Mouse (Mus musculus) liver, postnatal 0 days (tissue): Measurements from ENCODE around the gene Nucks1. TPM values are rescaled to one million over a fixed set of nuclear protein-coding genes. Genes with fewer than 3 reads are reported as not detected.

ENCODE experiments used
- ATAC-seq: fragments of 200-750 bp; cut with Nextera tagmentation; 2 replicates; pipeline ENCODE4 v1.8.0; 2017; ENCODE audit warnings: mild to moderate bottlenecking, moderate library complexity
- DNase-seq: peaks from one replicate; pipeline ENCODE4 v3.0.0-alpha.2; 2016
- H3K27ac ChIP-seq: fragments of 300-500 bp; sonication (generic); 2 replicates; pipeline ENCODE4 v1.5.1; 2014; ENCODE audit warnings: antibody characterized with exemption, moderate library complexity, mild to moderate bottlenecking, low read depth
- H3K27me3 ChIP-seq: fragments of 300-500 bp; sonication (generic); 2 replicates; pipeline ENCODE4 v1.6.1; 2014; ENCODE audit warnings: low read length, control low read depth, mixed read lengths; ENCODE audit not compliant: insufficient read depth
- H3K36me3 ChIP-seq: fragments of 300-500 bp; sonication (generic); replicated peaks from 2 replicates; pipeline ENCODE4 v1.6.1; 2014; ENCODE audit warnings: mild to moderate bottlenecking, control low read depth, low read length, moderate library complexity, mixed read lengths; ENCODE audit not compliant: insufficient read depth
- H3K4me1 ChIP-seq: fragments of 300-500 bp; sonication (generic); 2 replicates; pipeline ENCODE4 v1.6.1; 2014; ENCODE audit warnings: antibody characterized with exemption, mild to moderate bottlenecking, control low read depth; ENCODE audit not compliant: insufficient read depth
- H3K4me2 ChIP-seq: fragments of 300-500 bp; sonication (generic); 2 replicates; pipeline ENCODE4 v1.6.1; 2014; ENCODE audit warnings: low read depth, mild to moderate bottlenecking, low read length, moderate library complexity, mixed read lengths
- H3K4me3 ChIP-seq: fragments of 300-500 bp; sonication (generic); 2 replicates; pipeline ENCODE4 v1.5.1; 2014; ENCODE audit warnings: low read depth, low read length
- H3K9ac ChIP-seq: fragments of 300-500 bp; sonication (generic); replicated peaks from 2 replicates; pipeline ENCODE4 v1.6.1; 2014; ENCODE audit warnings: mild to moderate bottlenecking, moderate library complexity
- H3K9me3 ChIP-seq: fragments of 300-500 bp; sonication (generic); 2 replicates; pipeline ENCODE4 v1.6.1; 2016; ENCODE audit warnings: mild to moderate bottlenecking, control low read depth, low read length, mixed read lengths
- CTCF ChIP-seq: sonication (generic); IDR thresholded peaks from 2 replicates; pipeline ENCODE4 v1.5.1; 2016; ENCODE audit warnings: antibody characterized with exemption, low read depth
- EP300 ChIP-seq: IDR thresholded peaks from 2 replicates; pipeline ENCODE4 v1.6.1; 2016; ENCODE audit warnings: antibody characterized with exemption, low read depth, mild to moderate bottlenecking
- WGBS: fragments of 180-500 bp; shearing (Covaris S2); extraction: QIAGEN DNeasy Blood & Tissue Kit; methylation state at CpG from one replicate; pipeline ENCODE4 v1.1.7; 2014; ENCODE audit not compliant: insufficient replicate concordance; 5-methylcytosine and 5-hydroxymethylcytosine counted together
- polyA plus RNA-seq: library from polyadenylated mRNA; unstranded; fragments of >200 nt; fragmentation: Nextera tagmentation; extraction: Ambion mirVana; gene quantifications from 2 replicates; pipeline ENCODE4 v1.2.1, GENCODE M21; 2015

The Nucks1 gene
- polyA plus RNA-seq, 1 experiment from 2014 or later: 26.9 TPM

DNA sequence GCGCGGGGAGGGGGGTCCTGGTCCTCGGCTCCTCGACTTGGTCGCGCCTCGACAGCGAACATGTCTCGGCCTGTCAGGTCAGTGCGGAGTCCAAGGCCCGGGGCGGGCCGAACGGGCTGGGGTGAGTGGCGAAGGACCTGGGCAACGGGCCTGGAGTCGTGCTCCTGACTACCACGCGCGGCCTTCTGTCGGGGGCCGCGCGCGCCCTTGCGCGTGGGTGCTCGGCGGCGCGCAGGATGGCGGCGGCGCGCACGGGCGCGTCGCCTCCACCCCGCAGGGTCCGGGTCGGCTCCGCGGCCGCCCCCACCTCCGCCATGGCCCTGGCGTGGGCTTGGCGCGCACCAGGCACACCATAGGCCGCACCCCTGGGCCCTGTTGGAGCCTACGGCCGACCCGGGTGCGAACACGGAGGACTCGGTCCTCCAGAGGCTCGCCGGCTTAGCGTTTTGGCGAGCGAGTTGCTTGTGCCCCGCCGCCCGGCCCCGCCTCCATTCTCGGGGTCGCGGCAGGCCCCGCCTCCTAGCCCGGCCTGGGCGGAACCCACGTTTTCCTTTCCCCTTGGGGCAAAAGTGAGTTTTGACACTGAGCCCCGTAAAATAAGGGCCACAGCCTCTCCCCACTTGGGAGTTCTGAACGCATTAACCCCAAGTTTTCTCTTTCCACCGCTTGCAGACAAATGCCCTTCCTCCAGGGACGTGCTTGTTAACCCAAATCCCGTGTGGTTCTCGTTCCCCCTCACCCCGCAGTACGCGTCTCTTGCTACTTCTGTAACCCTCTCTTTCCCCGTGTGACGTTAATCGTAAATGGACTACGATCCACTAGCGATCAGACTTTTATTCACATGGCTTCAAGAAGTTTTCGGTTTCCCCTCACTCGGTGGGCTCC, 582 bp downstream of the Nucks1 start:
- peaks cover 7% of the 10 kb centered on the region for H3K36me3 ChIP-seq
- no peak; the same call in 1 of the 2 replicates for TF ChIP-seq EP300
- TF ChIP-seq CTCF: no peak
- WGBS: 2% methylated on average over 79 of the region's 88 CpGs
- peak overlapping the region; percentile 99 for H3K9ac ChIP-seq
- H3K27ac ChIP-seq: peak overlapping the region; percentile 99
- 0 out of 2 replicates have a peak, but pooled peaks cover 3% of the 10 kb centered on the region for H3K27me3 ChIP-seq
- peaks cover 12% of the 10 kb centered on the region for H3K4me1 ChIP-seq
- H3K4me3 ChIP-seq: peak overlapping the region; percentile 98
- peak; percentile 91 for DNase-seq
- H3K4me2 ChIP-seq: peak overlapping the region; percentile 86
- ATAC-seq: peak; percentile 77
- no peaks in the 10 kb centered on the region for H3K9me3 ChIP-seq

DNA sequence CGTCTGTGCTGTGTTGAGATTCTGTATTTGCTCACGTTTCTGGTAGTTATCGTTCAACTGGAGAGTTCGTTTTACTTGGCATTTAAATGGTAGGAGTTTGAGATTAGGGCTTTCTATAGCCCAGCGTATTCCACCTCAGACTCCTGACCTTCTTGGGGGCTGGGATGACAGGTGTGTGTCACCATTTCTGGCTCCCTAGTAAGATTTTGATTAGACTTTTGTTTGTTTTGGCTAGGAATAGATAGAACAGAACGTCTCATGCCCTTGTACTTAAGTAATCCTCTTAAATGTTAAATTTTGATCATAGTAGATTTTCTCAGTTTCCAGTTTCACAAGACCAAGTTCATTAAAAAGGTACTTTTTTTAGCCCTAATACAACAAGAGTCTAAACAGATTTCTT, 7.3 kb downstream of the Nucks1 start:
- no peak for DNase-seq
- H3K4me3 ChIP-seq: no peak overlapping the region
- TF ChIP-seq CTCF (no peak), EP300 (peak; percentile 83)
- 59% methylated on average over 6 of the region's 6 CpGs for WGBS
- no peaks in the 10 kb centered on the region for H3K27me3 ChIP-seq
- no peaks in the 10 kb centered on the region for H3K9me3 ChIP-seq
- peaks cover 9% of the 10 kb centered on the region for H3K4me1 ChIP-seq
- peak overlapping the region; percentile 32 for H3K4me2 ChIP-seq
- peak overlapping the region; percentile 16; the same call in 1 of the 2 replicates for H3K9ac ChIP-seq
- ATAC-seq: peak; percentile 70
- peak overlapping the region; percentile 60; the same call in 1 of the 2 replicates for H3K27ac ChIP-seq
- H3K36me3 ChIP-seq: peaks cover 49% of the 10 kb centered on the region

DNA sequence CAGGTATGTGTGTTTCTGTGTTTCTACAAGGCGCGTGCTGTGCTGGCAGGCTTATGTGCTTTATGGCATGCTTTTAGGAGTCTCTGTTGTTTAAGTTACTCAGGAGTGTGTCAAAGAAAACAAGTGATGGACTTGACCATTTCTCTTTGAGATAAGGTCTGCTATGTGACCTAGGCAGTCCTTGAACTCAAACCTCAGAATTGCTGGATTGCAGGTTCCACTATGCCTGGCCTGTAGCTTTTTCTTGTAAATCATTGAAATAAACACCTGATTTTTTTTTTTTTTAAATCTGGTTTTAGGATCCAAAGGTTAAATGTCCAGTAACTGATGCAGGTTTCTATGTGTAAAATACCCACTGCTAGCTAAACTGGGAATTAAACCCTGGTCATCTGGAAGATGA, 8.7 kb downstream of the Nucks1 start:
- no peak; the same call in 1 of the 2 replicates for ATAC-seq
- H3K4me1 ChIP-seq: peaks cover 6% of the 10 kb centered on the region
- DNase-seq: no peak
- TF ChIP-seq EP300: no peak
- TF ChIP-seq CTCF: no peak
- 95% methylated on average over 2 of the region's 2 CpGs for WGBS
- no peak overlapping the region for H3K4me2 ChIP-seq
- no peaks in the 10 kb centered on the region for H3K9me3 ChIP-seq
- H3K27me3 ChIP-seq: no peaks in the 10 kb centered on the region
- peaks cover 55% of the 10 kb centered on the region for H3K36me3 ChIP-seq
- no peak overlapping the region for H3K4me3 ChIP-seq
- no peak overlapping the region for H3K9ac ChIP-seq
- no peak overlapping the region for H3K27ac ChIP-seq

DNA sequence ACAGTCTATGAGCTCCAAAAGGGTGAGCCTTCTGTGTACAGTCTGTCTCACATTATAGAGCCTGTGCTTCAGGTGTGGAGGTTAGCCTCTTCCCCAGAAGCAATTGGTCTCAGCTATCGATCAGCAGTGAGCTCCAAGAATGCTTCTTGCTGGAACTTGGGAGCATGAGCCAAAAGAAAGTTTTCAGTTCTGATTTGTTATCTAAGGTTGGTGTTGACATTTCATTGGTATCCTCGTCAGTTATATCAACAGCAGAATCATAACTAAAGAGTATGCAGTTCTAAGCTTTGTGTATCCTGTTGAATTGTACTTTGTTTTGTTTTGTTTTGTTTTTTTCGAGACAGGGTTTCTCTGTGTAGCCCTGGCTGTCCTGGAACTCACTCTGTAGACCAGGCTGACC, 11.8 kb downstream of the Nucks1 start:
- DNase-seq: no peak
- no peak for ATAC-seq
- H3K9me3 ChIP-seq: no peaks in the 10 kb centered on the region
- no peak overlapping the region for H3K4me3 ChIP-seq
- H3K36me3 ChIP-seq: peaks cover 74% of the 10 kb centered on the region
- WGBS: 84% methylated on average over 3 of the region's 3 CpGs
- H3K9ac ChIP-seq: no peak overlapping the region
- H3K4me1 ChIP-seq: peaks cover 5% of the 10 kb centered on the region; the same call in 1 of the 2 replicates
- TF ChIP-seq EP300: no peak
- TF ChIP-seq CTCF: no peak
- no peak overlapping the region for H3K4me2 ChIP-seq
- no peaks in the 10 kb centered on the region for H3K27me3 ChIP-seq
- H3K27ac ChIP-seq: no peak overlapping the region

DNA sequence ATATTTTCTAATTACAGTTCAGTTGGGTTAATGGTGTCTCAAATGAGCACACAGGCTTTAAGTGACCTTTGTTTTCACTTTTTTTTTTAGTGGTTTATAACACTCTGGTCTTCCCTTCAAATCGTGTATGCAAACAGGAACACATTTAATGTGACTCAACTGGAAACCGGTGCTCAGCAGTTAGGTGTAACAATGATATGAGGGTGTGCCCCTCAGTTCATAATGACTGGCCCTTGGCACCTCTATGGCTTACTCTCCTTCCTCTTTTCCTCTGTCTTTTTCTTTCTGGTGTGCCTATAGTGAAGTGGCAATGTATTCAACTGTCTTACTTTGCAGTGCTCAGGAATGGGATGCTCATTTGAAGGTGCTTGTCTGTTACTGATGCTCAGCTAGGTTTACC, 23.1 kb downstream of the Nucks1 start:
- no peak for ATAC-seq
- DNase-seq: no peak
- 76% methylated on average over 2 of the region's 2 CpGs for WGBS

DNA sequence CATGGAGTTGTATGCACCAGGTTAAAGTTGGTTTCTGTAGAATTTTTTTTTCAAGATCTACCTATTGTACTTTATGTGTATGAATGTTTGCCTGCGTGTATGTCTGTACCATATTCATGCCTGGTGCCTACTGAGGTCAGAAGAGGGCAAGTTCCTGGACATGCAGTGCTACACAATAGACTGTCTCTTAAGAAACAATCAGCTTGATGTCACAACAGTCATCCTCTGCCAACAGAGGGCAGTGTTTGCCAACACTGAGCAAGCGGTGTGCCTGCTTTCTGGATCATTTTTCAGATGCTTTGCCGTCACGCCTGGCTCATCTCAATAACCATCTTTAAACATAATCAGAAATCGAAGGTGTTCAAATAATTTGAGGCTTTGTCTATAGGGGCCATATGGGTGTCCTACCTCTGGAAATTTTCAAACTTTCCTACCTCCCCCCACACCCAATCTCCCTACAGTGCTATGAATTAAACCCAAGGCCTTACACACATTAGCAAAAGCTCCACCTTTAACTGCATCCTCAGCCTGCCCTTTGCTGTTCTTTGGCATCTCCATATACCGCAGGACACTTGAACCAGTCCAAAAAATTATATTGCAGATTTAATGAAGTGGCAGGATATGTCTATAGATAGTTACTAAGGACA, 27.4 kb downstream of the Nucks1 start:
- DNase-seq: peak; percentile 79
- H3K4me3 ChIP-seq: no peak overlapping the region
- 49% methylated on average over 6 of the region's 6 CpGs for WGBS

More for the DNA sequence above, 23.1 kb downstream of the Nucks1 start:
- H3K27me3 ChIP-seq: no peaks in the 10 kb centered on the region
- no peaks in the 10 kb centered on the region for H3K9me3 ChIP-seq
- H3K4me1 ChIP-seq: no peaks in the 10 kb centered on the region
- H3K36me3 ChIP-seq: peaks cover 42% of the 10 kb centered on the region
- TF ChIP-seq EP300 (no peak), CTCF (no peak)
- no peak overlapping the region for H3K27ac ChIP-seq
- H3K9ac ChIP-seq: no peak overlapping the region
- H3K4me3 ChIP-seq: no peak overlapping the region
- H3K4me2 ChIP-seq: no peak overlapping the region

More for the DNA sequence above, 27.4 kb downstream of the Nucks1 start:
- Histone ChIP-seq H3K9me3 (no peaks in the 10 kb centered on the region), H3K4me2 (no peak overlapping the region), H3K9ac (no peak overlapping the region), H3K4me1 (peaks cover 3% of the 10 kb centered on the region; the same call in 1 of the 2 replicates), H3K36me3 (peaks cover 13% of the 10 kb centered on the region), H3K27me3 (no peaks in the 10 kb centered on the region), H3K27ac (no peak overlapping the region)
- no peak for TF ChIP-seq EP300
- TF ChIP-seq CTCF: peak; percentile 93
- ATAC-seq: peak; percentile 43; the same call in 1 of the 2 replicates
